Mouse (Mus musculus): ENCODE results near the gene Ptp4a2.

DNA sequence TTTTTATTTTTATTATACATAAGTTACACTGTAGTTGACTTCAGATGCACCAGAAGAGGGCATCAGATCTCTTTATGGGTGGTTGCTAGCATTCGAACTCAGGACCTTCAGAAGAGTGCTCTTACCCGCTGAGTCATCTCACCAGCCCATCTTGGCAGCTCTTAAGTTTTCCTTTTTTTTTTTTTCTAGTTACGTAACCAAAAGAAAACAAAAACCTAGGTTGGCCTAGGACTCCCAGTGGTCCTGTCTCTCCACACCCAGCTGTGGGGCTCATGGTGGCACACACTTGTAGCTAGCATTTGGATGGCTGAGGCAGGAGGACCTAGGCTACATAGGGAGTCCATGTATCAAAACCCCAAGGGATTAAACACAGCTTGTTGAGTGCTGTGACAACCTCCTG, 43.0 kb downstream of the Ptp4a2 start:
- TF ChIP-seq CTCF (IDR thresholded peaks at IDR 0.05; ENCODE audit: borderline replicate concordance, insufficient read depth, low read length) (no peak), POLR2A (IDR thresholded peaks at IDR 0.05; ENCODE audit: low read depth, low read length) (no peak)

Measured in embryonic fibroblast, embryonic 13.5 days (primary cell).